Mouse (Mus musculus): Measurements from ENCODE around the gene Miga2. TPM values are rescaled to one million over a fixed set of nuclear protein-coding genes. Genes with fewer than 3 reads are reported as not detected.

Gene Miga2
- polyA plus RNA-seq, 1 experiment from 2014 or later = 32.6 TPM

- no peak for ATAC-seq (replicated peaks; ENCODE audit: insufficient number of reproducible peaks, insufficient read depth, low FRiP score, low read depth)
- no peak overlapping the region for H3K9ac ChIP-seq
- peaks cover 77% of the 10 kb centered on the region for H3K36me3 ChIP-seq
- H3K4me2 ChIP-seq = no peak overlapping the region
- no peak overlapping the region for H3K4me3 ChIP-seq
- H3K4me1 ChIP-seq (replicated peaks) = peaks cover 21% of the 10 kb centered on the region
- H3K27me3 ChIP-seq = no peaks in the 10 kb centered on the region
- H3K9me3 ChIP-seq (replicated peaks) = no peaks in the 10 kb centered on the region
- no peak overlapping the region for H3K27ac ChIP-seq
- 90% methylated on average over 3 of the region's 3 CpGs for WGBS
These were observed 22.0 kb upstream of the Miga2 start for GRCm38 (mm10) chr2:30342061-30342460.

GRCm38 (mm10) chr2:30342544-30342943, 21.5 kb upstream of the Miga2 start:
- peak overlapping the region; percentile 75; the same call in 1 of the 2 replicates for H3K27ac ChIP-seq
- WGBS = 94% methylated on average over 7 of the region's 7 CpGs
- no peak for ATAC-seq (replicated peaks; ENCODE audit: insufficient number of reproducible peaks, insufficient read depth, low FRiP score, low read depth)
- H3K9ac ChIP-seq = no peak overlapping the region
- no peak overlapping the region for H3K4me2 ChIP-seq
- H3K9me3 ChIP-seq (replicated peaks) = no peaks in the 10 kb centered on the region
- peaks cover 72% of the 10 kb centered on the region for H3K36me3 ChIP-seq
- no peaks in the 10 kb centered on the region for H3K27me3 ChIP-seq
- H3K4me1 ChIP-seq (replicated peaks) = peaks cover 21% of the 10 kb centered on the region
- H3K4me3 ChIP-seq = no peak overlapping the region

GRCm38 (mm10) chr2:30343601-30344137, 20.4 kb upstream of the Miga2 start:
- peak; percentile 75 for ATAC-seq (replicated peaks; ENCODE audit: insufficient number of reproducible peaks, insufficient read depth, low FRiP score, low read depth)
- Histone ChIP-seq H3K4me1 (replicated peaks) (peaks cover 21% of the 10 kb centered on the region), H3K4me2 (no peak overlapping the region), H3K9ac (no peak overlapping the region), H3K36me3 (peaks cover 80% of the 10 kb centered on the region), H3K27ac (peak overlapping the region; percentile 75), H3K27me3 (no peaks in the 10 kb centered on the region), H3K9me3 (replicated peaks) (no peaks in the 10 kb centered on the region), H3K4me3 (no peak overlapping the region)
- WGBS = 45% methylated on average over 14 of the region's 14 CpGs

GRCm38 (mm10) chr2:30345971-30346676, 17.9 kb upstream of the Miga2 start:
- 86% methylated on average over 7 of the region's 7 CpGs for WGBS
- Histone ChIP-seq H3K4me1 (replicated peaks) (peaks cover 21% of the 10 kb centered on the region), H3K27me3 (no peaks in the 10 kb centered on the region), H3K9me3 (replicated peaks) (no peaks in the 10 kb centered on the region), H3K9ac (no peak overlapping the region), H3K36me3 (peaks cover 74% of the 10 kb centered on the region), H3K4me2 (no peak overlapping the region), H3K27ac (no peak overlapping the region), H3K4me3 (no peak overlapping the region)
- ATAC-seq (replicated peaks; ENCODE audit: insufficient number of reproducible peaks, insufficient read depth, low FRiP score, low read depth) = no peak

GRCm38 (mm10) chr2:30349196-30349595, 14.8 kb upstream of the Miga2 start:
- H3K4me3 ChIP-seq = no peak overlapping the region
- H3K9me3 ChIP-seq (replicated peaks) = no peaks in the 10 kb centered on the region
- 90% methylated on average over 6 of the region's 6 CpGs for WGBS
- H3K36me3 ChIP-seq = peaks cover 61% of the 10 kb centered on the region
- H3K27ac ChIP-seq = no peak overlapping the region
- no peak overlapping the region for H3K4me2 ChIP-seq
- H3K9ac ChIP-seq = no peak overlapping the region
- peaks cover 9% of the 10 kb centered on the region for H3K4me1 ChIP-seq (replicated peaks)
- H3K27me3 ChIP-seq = no peaks in the 10 kb centered on the region
- no peak for ATAC-seq (replicated peaks; ENCODE audit: insufficient number of reproducible peaks, insufficient read depth, low FRiP score, low read depth)

- H3K4me1 ChIP-seq (replicated peaks) = peaks cover 10% of the 10 kb centered on the region
- ATAC-seq (replicated peaks; ENCODE audit: insufficient number of reproducible peaks, insufficient read depth, low FRiP score, low read depth) = no peak
- no peak overlapping the region for H3K4me2 ChIP-seq
- no peaks in the 10 kb centered on the region for H3K9me3 ChIP-seq (replicated peaks)
- no peaks in the 10 kb centered on the region for H3K27me3 ChIP-seq
- no peak overlapping the region for H3K4me3 ChIP-seq
- WGBS = 53% methylated on average over 2 of the region's 2 CpGs
- H3K36me3 ChIP-seq = peaks cover 51% of the 10 kb centered on the region
- no peak overlapping the region for H3K9ac ChIP-seq
- no peak overlapping the region for H3K27ac ChIP-seq
These were observed 12.9 kb upstream of the Miga2 start for GRCm38 (mm10) chr2:30351149-30351548.

- H3K4me2 ChIP-seq = no peak overlapping the region
- ATAC-seq (replicated peaks; ENCODE audit: insufficient number of reproducible peaks, insufficient read depth, low FRiP score, low read depth) = no peak
- H3K36me3 ChIP-seq = peaks cover 19% of the 10 kb centered on the region; the same call in 1 of the 2 replicates
- H3K4me3 ChIP-seq = no peak overlapping the region
- WGBS = 50% methylated on average over 4 of the region's 4 CpGs
- no peak overlapping the region for H3K27ac ChIP-seq
- no peaks in the 10 kb centered on the region for H3K9me3 ChIP-seq (replicated peaks)
- H3K27me3 ChIP-seq = no peaks in the 10 kb centered on the region
- H3K4me1 ChIP-seq (replicated peaks) = peaks cover 41% of the 10 kb centered on the region
- 0 out of 2 replicates have a peak overlapping the region, but pooled peaks have one; percentile 23 for H3K9ac ChIP-seq
These were observed 8.2 kb upstream of the Miga2 start for GRCm38 (mm10) chr2:30355861-30356260.

- H3K9me3 ChIP-seq (replicated peaks) = no peaks in the 10 kb centered on the region
- H3K27me3 ChIP-seq = no peaks in the 10 kb centered on the region
- peaks cover 41% of the 10 kb centered on the region for H3K4me1 ChIP-seq (replicated peaks)
- 0 out of 2 replicates have a peak overlapping the region, but pooled peaks have one; percentile 23 for H3K9ac ChIP-seq
- no peak for ATAC-seq (replicated peaks; ENCODE audit: insufficient number of reproducible peaks, insufficient read depth, low FRiP score, low read depth)
- no peak overlapping the region for H3K4me3 ChIP-seq
- WGBS = 41% methylated on average over 4 of the region's 4 CpGs
- H3K4me2 ChIP-seq = 0 out of 2 replicates have a peak overlapping the region, but pooled peaks have one; percentile 9
- peak overlapping the region; percentile 92 for H3K27ac ChIP-seq
- peaks cover 19% of the 10 kb centered on the region; the same call in 1 of the 2 replicates for H3K36me3 ChIP-seq
These were observed 7.8 kb upstream of the Miga2 start for GRCm38 (mm10) chr2:30356266-30356665.

GRCm38 (mm10) chr2:30356906-30357305, 7.1 kb upstream of the Miga2 start:
- Histone ChIP-seq H3K27me3 (no peaks in the 10 kb centered on the region), H3K9ac (peak overlapping the region; percentile 84), H3K9me3 (replicated peaks) (no peaks in the 10 kb centered on the region), H3K27ac (peak overlapping the region; percentile 92), H3K4me1 (replicated peaks) (peaks cover 41% of the 10 kb centered on the region), H3K4me3 (peak overlapping the region; percentile 89; the same call in 1 of the 2 replicates), H3K4me2 (peak overlapping the region; percentile 96), H3K36me3 (peaks cover 19% of the 10 kb centered on the region; the same call in 1 of the 2 replicates)
- ATAC-seq (replicated peaks; ENCODE audit: insufficient number of reproducible peaks, insufficient read depth, low FRiP score, low read depth) = no peak
- WGBS = 49% methylated on average over 9 of the region's 9 CpGs

- Histone ChIP-seq H3K4me1 (replicated peaks) (peaks cover 41% of the 10 kb centered on the region), H3K27ac (peak overlapping the region; percentile 92), H3K27me3 (no peaks in the 10 kb centered on the region), H3K4me3 (peak overlapping the region; percentile 89), H3K36me3 (peaks cover 14% of the 10 kb centered on the region; the same call in 1 of the 2 replicates), H3K9me3 (replicated peaks) (no peaks in the 10 kb centered on the region), H3K4me2 (peak overlapping the region; percentile 96), H3K9ac (peak overlapping the region; percentile 84)
- WGBS = 41% methylated on average over 8 of the region's 8 CpGs
- 0 out of 2 replicates have a peak, but pooled peaks have one; percentile 23 for ATAC-seq (replicated peaks; ENCODE audit: insufficient number of reproducible peaks, insufficient read depth, low FRiP score, low read depth)
These were observed 6.2 kb upstream of the Miga2 start for GRCm38 (mm10) chr2:30357552-30358510.
